Mouse (Mus musculus) heart, embryonic 16.5 days (tissue): Measurements from ENCODE around the gene Hoxd11. TPM values are rescaled to one million over a fixed set of nuclear protein-coding genes. Genes with fewer than 3 reads are reported as not detected.

Experiments used
- ATAC-seq: fragments of 200-750 bp; cut with Nextera tagmentation; replicated peaks from 2 replicates; pipeline ENCODE4 v1.8.0; 2017; ENCODE audit warnings: moderate number of reproducible peaks; ENCODE audit not compliant: insufficient read depth, low FRiP score; ENCODE audit errors: extremely low read depth
- H3K27ac ChIP-seq: fragments of 300-500 bp; sonication (generic); 2 replicates; pipeline ENCODE4 v1.5.1; 2014; ENCODE audit warnings: mild to moderate bottlenecking, low read length, control low read depth, moderate library complexity
- H3K27me3 ChIP-seq: fragments of 300-500 bp; sonication (generic); 2 replicates; pipeline ENCODE4 v1.6.1; 2014; ENCODE audit warnings: low read length, mixed read lengths; ENCODE audit not compliant: control insufficient read depth, insufficient read depth
- H3K36me3 ChIP-seq: fragments of 300-500 bp; sonication (generic); 2 replicates; pipeline ENCODE4 v1.6.1; 2014; ENCODE audit not compliant: control insufficient read depth, insufficient read depth
- H3K4me1 ChIP-seq: fragments of 300-500 bp; sonication (generic); 2 replicates; pipeline ENCODE4 v1.6.1; 2014; ENCODE audit warnings: low read length, mixed read lengths; ENCODE audit not compliant: control insufficient read depth, insufficient read depth
- H3K4me2 ChIP-seq: fragments of 300-500 bp; sonication (generic); 2 replicates; pipeline ENCODE4 v1.6.1; 2014; ENCODE audit warnings: low read depth, mild to moderate bottlenecking, control low read depth, low read length
- H3K4me3 ChIP-seq: fragments of 300-500 bp; sonication (generic); 2 replicates; pipeline ENCODE4 v1.5.1; 2014; ENCODE audit warnings: mild to moderate bottlenecking, control low read depth, low read length
- H3K9ac ChIP-seq: fragments of 300-500 bp; sonication (generic); 2 replicates; pipeline ENCODE4 v1.6.1; 2014; ENCODE audit warnings: low read length, control low read depth
- H3K9me3 ChIP-seq: fragments of 300-500 bp; sonication (generic); replicated peaks from 2 replicates; pipeline ENCODE4 v1.6.1; 2016; ENCODE audit warnings: low read length; ENCODE audit not compliant: control insufficient read depth
- WGBS: fragments of 180-500 bp; shearing (Covaris S2); extraction: QIAGEN DNeasy Blood & Tissue Kit; methylation state at CpG from one replicate; pipeline ENCODE4 v1.1.7; 2014; 5-methylcytosine and 5-hydroxymethylcytosine counted together
- polyA plus RNA-seq: library from polyadenylated mRNA; unstranded; fragments of >200 nt; fragmentation: Nextera tagmentation; extraction: Ambion mirVana; gene quantifications from 2 replicates; pipeline ENCODE4 v1.2.1, GENCODE M21; 2015

Hoxd11 gene
- polyA plus RNA-seq, 1 experiment from 2014 or later = not detected

GRCm38 (mm10) chr2:74715504-74716241 lies 36.3 kb downstream of the Hoxd11 start:
- Histone ChIP-seq H3K27me3 (peaks cover 90% of the 10 kb centered on the region), H3K27ac (no peak overlapping the region), H3K9me3 (no peaks in the 10 kb centered on the region), H3K4me3 (peak overlapping the region; percentile 15), H3K4me1 (peaks cover 7% of the 10 kb centered on the region; the same call in 1 of the 2 replicates), H3K4me2 (peak overlapping the region; percentile 35), H3K9ac (no peak overlapping the region), H3K36me3 (no peaks in the 10 kb centered on the region)
- peak; percentile 76; the same call in 1 of the 2 replicates for ATAC-seq
- 3% methylated on average over 26 of the region's 26 CpGs for WGBS

GRCm38 (mm10) chr2:74720384-74720783 lies 41.0 kb downstream of the Hoxd11 start:
- no peak for ATAC-seq
- Histone ChIP-seq H3K4me1 (no peaks in the 10 kb centered on the region), H3K9ac (no peak overlapping the region), H3K27ac (no peak overlapping the region), H3K36me3 (no peaks in the 10 kb centered on the region), H3K9me3 (no peaks in the 10 kb centered on the region), H3K4me2 (no peak overlapping the region), H3K27me3 (peaks cover 94% of the 10 kb centered on the region), H3K4me3 (no peak overlapping the region)
- 12% methylated on average over 2 of the region's 2 CpGs for WGBS

GRCm38 (mm10) chr2:74720955-74721491 lies 41.7 kb downstream of the Hoxd11 start:
- Histone ChIP-seq H3K27me3 (peaks cover 97% of the 10 kb centered on the region), H3K9me3 (no peaks in the 10 kb centered on the region), H3K9ac (no peak overlapping the region), H3K4me1 (no peaks in the 10 kb centered on the region), H3K4me2 (no peak overlapping the region), H3K36me3 (no peaks in the 10 kb centered on the region), H3K27ac (no peak overlapping the region), H3K4me3 (no peak overlapping the region)
- no peak for ATAC-seq
- 13% methylated on average over 5 of the region's 5 CpGs for WGBS

GRCm38 (mm10) chr2:74721882-74722281 lies 42.5 kb downstream of the Hoxd11 start:
- 14% methylated on average over 6 of the region's 6 CpGs for WGBS
- no peaks in the 10 kb centered on the region for H3K9me3 ChIP-seq
- ATAC-seq = no peak
- H3K36me3 ChIP-seq = no peaks in the 10 kb centered on the region
- H3K4me2 ChIP-seq = no peak overlapping the region
- H3K27ac ChIP-seq = no peak overlapping the region
- no peaks in the 10 kb centered on the region for H3K4me1 ChIP-seq
- peaks cover 97% of the 10 kb centered on the region for H3K27me3 ChIP-seq
- H3K4me3 ChIP-seq = no peak overlapping the region
- no peak overlapping the region for H3K9ac ChIP-seq

GRCm38 (mm10) chr2:74722949-74723348 lies 43.6 kb downstream of the Hoxd11 start:
- H3K4me2 ChIP-seq = no peak overlapping the region
- ATAC-seq = no peak
- no peaks in the 10 kb centered on the region for H3K36me3 ChIP-seq
- no peaks in the 10 kb centered on the region for H3K9me3 ChIP-seq
- no peak overlapping the region for H3K27ac ChIP-seq
- no peak overlapping the region for H3K9ac ChIP-seq
- no peak overlapping the region for H3K4me3 ChIP-seq
- 0 out of 2 replicates have a peak, but pooled peaks cover 3% of the 10 kb centered on the region for H3K4me1 ChIP-seq
- H3K27me3 ChIP-seq = peaks cover 95% of the 10 kb centered on the region
- WGBS = 10% methylated on average over 8 of the region's 8 CpGs

GRCm38 (mm10) chr2:74724244-74725015 lies 45.1 kb downstream of the Hoxd11 start:
- no peak overlapping the region for H3K4me3 ChIP-seq
- no peak overlapping the region for H3K4me2 ChIP-seq
- H3K36me3 ChIP-seq = no peaks in the 10 kb centered on the region
- H3K9me3 ChIP-seq = no peaks in the 10 kb centered on the region
- no peak overlapping the region for H3K9ac ChIP-seq
- peaks cover 97% of the 10 kb centered on the region for H3K27me3 ChIP-seq
- no peak for ATAC-seq
- WGBS = 24% methylated on average over 7 of the region's 7 CpGs
- H3K4me1 ChIP-seq = 0 out of 2 replicates have a peak, but pooled peaks cover 3% of the 10 kb centered on the region
- no peak overlapping the region for H3K27ac ChIP-seq

GRCm38 (mm10) chr2:74725171-74725570 lies 45.8 kb downstream of the Hoxd11 start:
- H3K9me3 ChIP-seq = no peaks in the 10 kb centered on the region
- no peak overlapping the region for H3K4me2 ChIP-seq
- H3K27ac ChIP-seq = no peak overlapping the region
- no peak for ATAC-seq
- 8% methylated on average over 17 of the region's 17 CpGs for WGBS
- 0 out of 2 replicates have a peak, but pooled peaks cover 3% of the 10 kb centered on the region for H3K4me1 ChIP-seq
- H3K9ac ChIP-seq = no peak overlapping the region
- H3K4me3 ChIP-seq = no peak overlapping the region
- no peaks in the 10 kb centered on the region for H3K36me3 ChIP-seq
- H3K27me3 ChIP-seq = peaks cover 95% of the 10 kb centered on the region

- peak within 1 kb of the TSS; percentile 36 for H3K4me3 ChIP-seq
- H3K27ac ChIP-seq = no peak within 1 kb of the TSS
- WGBS = 18% methylated on average over 5 of the region's 5 CpGs
- 0 out of 2 replicates have a peak, but pooled peaks cover 3% of the 10 kb centered on the region for H3K4me1 ChIP-seq
- no peak for ATAC-seq
- peaks cover 93% of the 10 kb centered on the region for H3K27me3 ChIP-seq
- H3K9me3 ChIP-seq = no peaks in the 10 kb centered on the region
- no peaks in the 10 kb centered on the region for H3K36me3 ChIP-seq
- peak within 1 kb of the TSS; percentile 51 for H3K4me2 ChIP-seq
- no peak within 1 kb of the TSS for H3K9ac ChIP-seq
Observed at GRCm38 (mm10) chr2:74726551-74726950, 47.2 kb downstream of the Hoxd11 start, which contains the start of gene Gm28230. Gene Gm28230, plus strand, starts transcription at chr2:74726728.
